Mouse (Mus musculus) cerebellum, adult (tissue): Measurements from ENCODE around the gene Rap2b.

Experiments used
- ATAC-seq: cut with Nextera tagmentation; 2 replicates; pipeline ENCODE4 v1.9.2; 2017; ENCODE audit warnings: mild to moderate bottlenecking, moderate library complexity, mixed read lengths; ENCODE audit not compliant: insufficient number of reproducible peaks, low FRiP score, low TSS enrichment

Gene Rap2b

DNA sequence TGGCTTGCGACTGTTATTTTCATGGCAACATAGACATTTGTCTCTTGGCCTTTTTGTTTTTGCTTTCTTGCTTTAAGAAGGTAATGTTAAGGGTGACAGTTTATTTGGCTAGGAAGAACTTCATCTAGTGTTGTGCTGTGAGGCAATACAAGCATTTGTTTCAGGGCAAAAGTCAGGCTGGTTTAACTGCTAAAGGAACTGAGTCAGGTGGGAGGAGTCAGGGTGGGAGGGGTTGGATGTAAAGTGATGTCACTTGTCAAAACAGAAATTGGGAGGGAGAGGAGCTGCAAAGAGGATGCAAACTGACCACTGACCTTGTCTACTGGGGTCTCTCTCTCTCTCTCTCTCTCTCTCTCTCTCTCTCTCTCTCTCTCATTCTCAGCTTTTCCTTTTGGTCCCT is 7.0 kb downstream of the Rap2b start:
- ATAC-seq: no peak

DNA sequence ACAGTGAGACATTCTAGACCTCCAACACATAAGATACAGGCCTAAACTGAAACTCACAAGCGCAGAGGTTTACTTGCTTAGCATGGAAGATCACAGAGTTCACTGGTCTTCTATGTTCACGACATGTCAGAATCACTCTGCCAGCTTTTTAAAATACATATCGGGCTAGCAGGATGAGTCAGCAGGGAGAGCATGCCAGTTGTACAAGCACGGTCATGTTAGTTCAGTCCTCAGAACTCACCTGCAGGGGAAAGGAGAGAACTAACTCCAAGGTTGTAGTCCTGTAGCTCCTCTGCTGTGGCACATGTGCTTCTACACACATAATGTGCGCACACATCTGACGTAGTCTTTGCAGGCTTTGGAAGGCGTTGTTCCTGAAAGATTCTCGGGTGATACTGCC is 14.6 kb downstream of the Rap2b start:
- ATAC-seq: no peak

DNA sequence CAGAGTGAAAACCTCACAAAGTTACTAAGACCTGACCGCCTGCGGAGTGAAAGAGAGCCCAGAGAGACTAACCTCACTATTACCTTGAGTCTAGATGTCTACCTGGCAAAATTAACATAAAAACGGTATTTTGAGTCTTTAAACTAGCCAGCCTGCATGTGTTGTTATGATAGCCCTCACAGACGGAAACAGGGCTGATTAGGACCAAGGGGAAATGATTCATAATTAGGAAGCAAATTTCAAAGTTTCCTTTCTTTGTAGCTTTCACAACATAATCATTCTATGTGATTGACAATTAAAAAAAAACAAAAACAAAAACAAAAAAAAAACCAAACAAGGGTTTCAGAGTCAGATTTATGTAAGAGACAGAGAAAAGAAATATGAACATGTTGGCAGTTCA is 24.9 kb downstream of the Rap2b start:
- no peak for ATAC-seq

DNA sequence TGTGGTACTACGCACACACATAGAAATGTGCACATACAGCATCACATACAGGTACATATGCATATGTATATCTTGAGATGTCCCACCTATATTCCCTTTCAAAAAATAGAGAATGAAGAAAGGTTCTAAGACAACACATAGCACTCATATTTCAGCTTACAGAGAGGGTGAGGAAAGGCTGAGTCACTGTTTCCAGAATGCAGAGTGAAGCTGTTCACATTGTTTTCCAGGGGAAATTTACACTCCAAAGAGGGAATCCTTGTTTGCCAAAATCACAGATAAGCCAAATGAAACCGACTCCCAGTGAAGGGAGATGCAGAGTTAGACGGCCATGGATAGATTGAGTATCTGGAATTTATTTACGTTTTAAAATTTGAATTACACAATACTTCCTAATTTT is 30.1 kb downstream of the Rap2b start:
- no peak for ATAC-seq

DNA sequence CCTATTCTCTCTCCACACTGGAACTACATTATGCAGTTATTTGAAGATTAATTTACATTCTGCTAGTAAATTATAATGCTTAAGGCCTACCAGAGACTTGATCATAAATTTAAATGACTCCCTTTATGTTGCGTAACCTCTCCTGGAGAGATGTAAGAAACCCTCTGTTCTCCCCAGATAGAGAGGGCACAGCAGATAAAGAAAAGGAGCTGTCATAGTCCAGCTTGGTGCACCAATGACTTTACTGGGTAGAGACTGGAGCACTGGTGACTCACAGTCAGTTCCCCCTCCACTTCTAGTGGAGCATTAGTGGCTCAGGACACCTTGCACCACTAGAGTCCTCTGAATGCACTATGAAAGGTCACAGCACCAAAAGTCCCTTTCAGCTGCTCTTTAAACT is 31.4 kb downstream of the Rap2b start:
- no peak for ATAC-seq

DNA sequence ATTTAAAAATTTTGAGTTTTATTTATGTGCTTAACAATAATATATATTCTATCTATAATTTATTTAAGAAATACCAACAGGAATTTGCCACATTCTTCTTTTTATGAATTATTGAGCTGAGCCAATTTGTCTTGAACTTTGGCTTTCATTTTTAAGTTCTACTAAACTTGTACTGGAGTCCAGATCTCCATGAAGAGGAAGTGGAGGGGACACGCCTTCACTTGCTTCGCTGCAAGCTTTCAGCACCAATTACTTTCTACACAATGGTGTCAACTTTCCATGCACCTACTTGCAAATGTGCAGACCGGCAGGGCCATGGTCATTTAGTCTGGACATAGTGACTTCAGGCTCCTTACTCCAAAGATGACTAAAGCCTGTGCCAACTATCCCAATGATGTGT is 32.1 kb downstream of the Rap2b start:
- no peak for ATAC-seq

DNA sequence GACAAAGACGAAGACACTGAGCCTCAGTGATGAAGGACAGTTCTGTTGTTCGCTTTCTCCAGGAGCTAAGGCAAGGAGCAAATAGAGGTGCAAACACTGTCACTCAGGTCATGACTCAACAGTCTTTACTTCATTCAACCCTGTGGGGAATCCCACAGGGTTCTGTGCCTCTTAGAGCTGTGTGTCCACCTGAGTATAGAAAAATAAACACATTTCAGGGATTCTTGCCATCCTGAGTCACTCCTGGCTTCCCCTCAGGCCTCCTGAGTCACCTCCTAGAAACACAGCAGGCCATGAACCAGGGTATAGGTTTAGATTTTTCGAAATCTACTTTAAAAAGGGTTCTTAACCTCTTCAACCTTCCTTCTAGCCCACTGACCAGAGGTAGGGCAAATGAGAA is 33.9 kb downstream of the Rap2b start:
- ATAC-seq: no peak

DNA sequence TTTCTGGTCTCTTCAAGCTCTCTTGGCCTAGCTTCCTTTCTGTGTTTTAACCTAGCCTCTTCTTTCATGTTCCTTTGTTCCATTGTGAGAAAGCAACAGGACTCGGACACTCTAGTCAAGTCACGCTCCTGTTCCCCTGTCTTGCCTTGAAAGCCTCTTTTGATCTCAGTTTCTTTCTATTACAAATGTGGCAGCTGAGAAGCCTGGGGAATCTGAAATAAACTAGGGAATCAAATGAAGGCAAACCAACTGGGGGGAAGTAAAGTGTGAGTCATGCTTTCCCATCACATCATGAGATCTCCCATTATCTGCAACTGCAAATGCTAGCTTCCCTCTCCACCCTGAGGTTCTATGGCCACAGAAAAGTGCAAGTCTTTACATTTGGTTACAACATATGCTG is 35.3 kb downstream of the Rap2b start:
- no peak; the same call in 1 of the 2 replicates for ATAC-seq

DNA sequence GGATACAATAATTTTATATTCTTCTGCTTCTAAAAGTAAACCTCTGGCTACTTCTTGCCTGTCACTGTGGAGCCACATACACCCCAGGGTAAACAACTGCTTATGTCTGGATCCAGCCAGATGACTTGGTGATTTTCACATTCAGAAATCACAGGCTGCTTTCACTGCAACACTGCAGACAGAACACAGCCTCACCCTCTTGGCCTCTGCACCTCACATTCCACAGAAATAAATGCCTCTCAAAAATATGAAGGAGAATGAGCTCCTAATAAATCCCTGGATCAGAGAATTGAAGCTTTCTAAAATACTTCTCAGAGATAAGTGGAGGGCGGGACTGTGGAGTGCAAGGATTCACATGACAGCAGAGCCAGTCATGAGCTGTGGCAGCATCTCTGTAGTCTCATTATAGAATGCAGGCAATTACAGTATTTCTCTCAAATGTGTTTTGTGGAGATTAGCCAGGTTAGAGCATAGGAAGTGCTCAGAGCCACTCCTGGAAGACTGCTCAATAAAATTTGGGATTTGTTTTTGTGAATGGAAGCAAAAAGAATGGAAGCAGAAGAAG is 39.5 kb downstream of the Rap2b start:
- no peak for ATAC-seq

DNA sequence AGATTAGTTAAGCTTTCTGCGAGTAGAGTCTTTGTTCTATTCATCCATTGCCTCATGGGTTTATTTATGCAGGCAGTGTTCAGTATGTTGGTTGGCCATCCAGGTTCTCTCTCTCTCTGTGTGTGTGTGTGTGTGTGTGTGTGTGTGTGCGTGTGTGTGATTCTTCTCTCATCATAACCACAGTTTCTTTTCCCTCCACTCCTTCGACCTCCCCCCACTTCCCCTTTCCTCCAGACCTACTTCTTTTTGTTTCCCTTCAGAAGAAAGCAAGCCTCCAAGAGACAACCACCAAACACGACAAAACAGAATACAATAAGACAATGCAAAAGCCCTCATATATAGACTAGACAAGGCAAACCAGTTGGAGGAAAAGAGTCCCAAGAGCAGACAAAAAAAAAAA is 45.5 kb downstream of the Rap2b start:
- no peak for ATAC-seq

DNA sequence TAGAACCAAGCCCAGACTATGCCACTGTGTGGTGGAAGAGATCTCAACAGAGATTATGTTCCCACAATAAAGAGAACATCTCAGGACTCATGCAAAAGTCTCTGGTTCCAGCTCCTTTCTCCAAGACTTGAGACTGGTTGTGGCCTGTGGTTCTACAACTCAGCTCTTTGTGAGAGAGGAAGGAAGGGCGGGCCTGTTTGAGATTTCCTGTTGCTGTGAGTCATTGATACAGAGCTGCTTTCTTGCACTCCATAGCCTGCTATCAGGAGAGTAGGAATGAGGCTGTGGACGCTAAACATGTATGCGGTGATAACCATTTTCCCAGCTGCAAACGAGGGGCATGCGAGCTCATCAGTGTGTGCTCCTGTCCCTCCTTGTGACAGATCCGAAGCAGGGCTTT is 48.2 kb downstream of the Rap2b start:
- no peak for ATAC-seq

DNA sequence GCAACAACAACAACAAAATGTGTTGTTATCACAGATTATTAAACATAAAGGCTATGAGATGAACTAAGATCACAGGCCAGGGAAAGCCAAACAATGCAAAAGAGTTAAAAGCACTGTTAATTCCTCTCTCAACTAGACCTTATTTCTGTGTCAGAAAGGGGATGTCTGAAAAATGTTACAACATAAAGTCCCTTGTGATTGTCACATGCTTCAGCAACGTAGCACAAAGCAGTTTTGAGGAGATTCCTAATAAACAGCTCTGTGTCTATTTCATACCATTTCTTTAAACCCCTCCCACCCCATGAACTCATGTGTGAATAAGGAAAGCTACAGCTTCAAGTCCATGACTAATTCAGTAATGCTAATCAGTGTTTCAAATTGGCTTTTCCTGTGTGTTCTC is 54.4 kb downstream of the Rap2b start:
- ATAC-seq: no peak
